Mouse (Mus musculus) telencephalon, adult 2 months (tissue): ENCODE measurements at regions not wholly inside any gene's neighbourhood (a gene's known extent, or its start where the extent isn't known, plus 50 kb on each side); places are given as distances from the start of the nearest gene placed in this dataset.

Experiments
- DNase-seq: peaks from one replicate; pipeline ENCODE4 v3.0.0-alpha.2; 2011; ENCODE audit warnings: low read depth, low spot score

GRCm38 (mm10) chr1:57572097-57572496 is 165.2 kb upstream of the Tyw5 start:
- no peak for DNase-seq

GRCm38 (mm10) chr1:57573829-57574228 is 166.9 kb upstream of the Tyw5 start:
- DNase-seq = no peak

GRCm38 (mm10) chr1:57574530-57574929 is 167.6 kb upstream of the Tyw5 start:
- DNase-seq = no peak

DNA sequence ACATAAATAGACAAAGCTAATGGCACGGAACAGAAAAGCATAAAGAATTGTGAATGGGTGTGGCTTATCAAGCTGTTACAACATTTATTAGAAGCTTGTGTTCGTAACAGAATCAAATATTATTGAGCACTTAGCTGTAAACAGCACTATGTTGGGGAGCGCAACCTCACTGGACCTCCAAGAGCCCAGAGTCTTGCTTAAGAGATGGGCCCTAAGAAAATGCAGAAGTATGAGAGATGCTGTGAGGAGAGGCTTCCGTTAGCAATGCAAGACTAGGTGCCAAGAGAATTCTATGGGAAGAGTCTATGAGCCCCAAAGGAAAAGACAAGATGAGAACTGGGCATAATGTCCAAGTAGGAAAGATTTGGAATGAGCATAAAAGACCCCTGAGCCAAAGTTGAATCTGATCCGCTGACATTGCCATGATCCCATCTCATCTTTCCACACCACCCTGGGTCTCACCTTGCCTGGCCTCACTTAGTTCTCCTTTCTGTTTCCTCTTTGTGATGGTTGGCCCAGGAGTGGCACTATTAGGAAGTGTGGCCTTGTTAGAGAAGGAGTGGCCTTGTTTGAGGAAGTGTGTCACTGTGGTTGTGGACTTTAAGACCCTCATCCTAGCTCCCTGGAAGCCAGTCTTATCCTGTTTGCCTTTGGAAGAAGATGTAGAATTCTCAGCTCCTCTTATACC is 169.3 kb upstream of the Tyw5 start:
- no peak for DNase-seq

DNA sequence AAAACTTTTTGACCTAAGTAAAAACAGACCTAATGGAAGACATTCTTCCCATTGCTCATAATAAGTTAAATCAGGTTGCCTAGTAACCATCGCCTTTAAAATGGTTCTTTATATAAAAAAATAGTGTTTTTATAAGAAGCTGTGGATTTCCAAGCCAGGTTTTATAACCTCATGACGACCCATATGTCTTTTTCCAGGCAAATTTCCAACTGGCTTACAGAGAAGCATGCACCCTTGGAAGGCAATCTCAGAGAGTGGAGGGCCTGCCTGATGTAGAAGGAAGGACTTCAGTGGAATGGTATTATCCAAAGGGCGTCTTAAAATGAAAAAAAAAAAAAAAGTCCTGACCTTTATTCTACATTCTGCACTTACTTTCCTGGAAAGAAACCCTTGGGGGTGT is 172.2 kb upstream of the Tyw5 start:
- no peak for DNase-seq

DNA sequence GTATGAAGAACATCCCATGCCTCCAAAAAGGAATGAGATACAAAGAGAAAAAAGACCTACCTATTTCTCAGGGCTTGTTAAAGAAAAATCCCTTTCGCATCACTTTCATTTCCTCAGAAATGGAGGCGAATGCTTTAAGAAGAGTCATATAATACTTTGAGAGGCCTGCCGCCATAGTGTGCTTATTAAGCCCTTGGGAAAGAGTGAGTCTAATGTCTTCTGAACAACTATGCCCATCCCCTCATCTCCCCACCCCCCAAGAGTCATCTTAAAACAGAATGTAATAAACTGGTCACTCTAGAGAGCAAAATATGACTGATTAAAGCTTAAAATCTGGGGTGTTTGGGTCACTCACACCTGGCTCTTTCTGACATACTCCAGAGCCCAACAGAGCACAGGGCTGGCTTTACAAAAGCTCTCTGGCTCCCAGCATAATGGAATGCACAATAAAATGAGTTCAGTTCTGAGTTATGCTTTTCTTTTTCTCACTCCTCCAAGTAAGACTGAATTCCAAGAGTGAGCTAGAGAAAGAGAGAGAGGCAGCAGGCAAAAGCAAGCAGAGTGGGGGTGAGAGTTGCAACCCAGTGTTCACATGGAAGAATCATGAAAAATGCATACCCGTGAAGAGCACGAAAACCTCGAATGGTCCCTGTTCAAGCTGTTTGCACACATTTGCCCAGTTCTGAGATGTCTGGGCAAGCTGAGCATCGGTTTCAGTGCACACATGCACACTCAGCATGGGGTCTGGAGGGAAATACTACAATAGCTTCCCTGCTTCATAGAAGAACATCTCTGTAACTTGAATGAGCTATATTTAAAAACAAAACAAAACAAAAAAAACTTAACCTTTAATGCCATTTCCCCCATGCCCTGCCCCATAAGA is 180.0 kb upstream of the Spats2l start:
- no peak for DNase-seq

DNA sequence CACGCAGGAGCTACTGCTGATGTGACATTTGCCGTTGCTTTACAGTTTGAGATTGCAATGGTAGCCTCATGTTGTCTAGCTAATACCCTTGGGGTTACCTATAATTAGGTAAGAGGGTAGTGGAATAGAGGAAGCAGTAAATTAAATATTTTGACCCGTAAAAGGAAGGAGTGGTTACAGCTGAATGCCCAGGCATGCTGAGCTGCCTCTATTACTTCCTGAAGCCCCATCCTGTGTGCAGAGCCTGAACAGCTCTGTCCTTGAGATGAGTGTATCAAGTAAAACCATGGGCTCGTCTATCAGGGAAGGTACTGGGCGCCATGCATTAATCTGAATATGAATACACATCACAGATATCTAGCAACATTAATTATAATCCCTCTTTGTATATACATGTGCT is 179.1 kb upstream of the Spats2l start:
- DNase-seq = no peak

DNA sequence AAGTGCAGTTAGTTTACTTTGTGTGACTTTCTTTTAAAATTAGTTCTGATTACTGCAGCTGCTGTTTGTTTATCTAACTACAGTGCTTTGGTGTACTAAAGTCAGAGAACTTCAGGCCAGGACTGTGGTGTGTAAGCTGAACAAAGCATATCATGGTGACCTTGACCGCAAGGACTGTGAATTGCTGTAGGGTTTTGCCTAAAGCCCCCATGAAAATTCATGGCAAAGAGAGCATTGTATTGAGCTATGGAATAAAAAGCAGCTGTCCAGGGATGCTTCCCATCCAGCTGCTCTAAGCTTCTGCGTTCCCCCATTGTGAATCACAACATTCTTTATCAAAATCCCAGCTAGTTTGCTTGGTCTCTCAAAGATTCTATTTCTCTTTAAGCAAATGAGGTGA is 173.0 kb upstream of the Spats2l start:
- no peak for DNase-seq

DNA sequence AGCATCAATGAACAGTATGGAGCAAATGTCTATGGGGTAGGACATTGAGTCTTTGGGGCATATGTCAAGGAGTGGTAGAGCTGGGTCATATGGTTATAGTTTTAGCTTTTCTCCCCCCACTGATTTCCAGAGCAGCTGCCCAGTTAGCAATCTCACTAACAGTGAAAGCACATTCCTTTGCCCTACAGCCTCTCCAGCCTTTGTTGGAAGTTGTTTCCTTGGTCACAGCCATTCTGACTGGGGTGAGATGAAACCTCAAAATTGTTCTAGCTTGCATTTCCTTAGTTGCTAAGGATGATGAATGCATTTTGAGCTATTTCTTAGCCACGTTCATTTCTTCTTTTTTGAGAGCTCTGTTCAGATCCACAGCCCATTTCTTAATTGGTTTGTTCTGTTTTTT is 168.4 kb upstream of the Spats2l start:
- no peak for DNase-seq

DNA sequence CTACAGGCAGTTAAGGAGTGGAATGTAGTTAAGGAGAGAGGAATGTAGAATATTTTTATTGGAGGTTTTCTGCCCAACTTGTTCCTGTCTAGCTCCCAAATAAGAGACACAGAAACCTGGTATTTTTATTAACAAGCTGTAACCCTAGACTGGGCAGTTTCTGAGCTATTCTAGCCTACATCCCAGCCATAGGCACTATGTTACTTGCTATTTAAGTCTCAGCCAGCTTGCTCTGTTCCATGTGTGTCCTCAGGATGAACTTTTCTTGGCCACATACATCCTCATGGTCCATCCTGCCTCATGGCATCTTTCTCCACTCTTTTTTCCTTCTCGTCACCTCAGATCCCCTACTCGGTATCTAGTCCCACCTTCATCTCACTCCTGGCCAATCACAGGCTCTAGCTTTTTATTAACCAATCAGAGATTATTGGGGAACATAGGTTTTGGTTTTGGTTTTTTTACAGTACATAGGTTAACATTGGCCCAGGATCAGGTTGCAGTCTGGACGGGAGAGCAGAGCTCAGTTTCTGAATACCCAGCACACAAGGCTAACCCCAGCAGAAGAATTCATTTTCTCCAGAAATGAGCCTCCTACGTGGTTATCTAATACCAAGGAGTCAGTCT is 167.8 kb upstream of the Spats2l start:
- peak; percentile 29 for DNase-seq

GRCm38 (mm10) chr1:57607026-57607425 is 166.9 kb upstream of the Spats2l start:
- DNase-seq = no peak

DNA sequence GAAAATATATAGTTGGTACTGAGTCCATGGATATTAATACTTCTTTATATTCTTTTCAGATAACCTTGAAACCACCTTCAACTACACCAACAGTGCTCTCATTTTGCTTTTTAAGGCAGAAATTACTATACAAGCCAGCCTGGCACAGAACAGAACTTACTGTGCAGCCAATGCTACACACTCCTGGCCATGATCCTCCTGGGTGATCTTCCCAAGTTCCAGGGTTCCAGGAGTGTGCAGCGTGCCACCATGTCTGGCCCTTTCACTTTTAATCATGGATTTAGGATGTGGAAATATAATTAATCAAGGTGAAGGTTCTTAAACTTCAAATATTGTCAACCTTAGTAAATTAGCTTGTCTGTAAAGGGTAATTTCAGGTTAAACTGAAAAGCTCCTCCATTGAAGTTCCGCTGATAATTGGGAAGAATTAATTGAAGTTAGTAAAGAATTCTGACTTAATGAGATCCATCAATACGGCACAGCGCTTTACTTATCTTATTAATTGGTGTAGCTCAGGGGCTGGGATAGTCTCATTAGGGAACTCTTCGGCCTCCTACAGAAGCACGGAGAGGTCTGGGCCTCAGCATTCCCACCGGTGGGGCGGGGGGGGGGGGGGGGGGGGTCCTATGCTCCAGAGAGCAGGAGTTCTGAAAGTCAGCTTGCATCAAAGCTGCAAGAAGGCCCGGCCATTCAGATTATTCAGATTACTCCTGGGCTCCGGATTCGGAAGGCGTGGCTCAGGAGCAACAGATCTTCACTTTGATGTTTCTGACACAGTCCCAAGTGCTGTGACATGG is 166.1 kb upstream of the Spats2l start:
- DNase-seq = no peak

GRCm38 (mm10) chr1:57608423-57608679 is 165.6 kb upstream of the Spats2l start:
- DNase-seq = no peak

GRCm38 (mm10) chr1:57609307-57609706 is 164.7 kb upstream of the Spats2l start:
- DNase-seq = no peak

GRCm38 (mm10) chr1:57612171-57612570 is 161.8 kb upstream of the Spats2l start:
- DNase-seq = no peak

- no peak for DNase-seq
Measured at GRCm38 (mm10) chr1:57612931-57613804, 160.8 kb upstream of the Spats2l start.

- DNase-seq = no peak
Measured at GRCm38 (mm10) chr1:57615155-57615554, 158.8 kb upstream of the Spats2l start.

- no peak for DNase-seq
Measured at GRCm38 (mm10) chr1:57617316-57617715, 156.6 kb upstream of the Spats2l start.

DNA sequence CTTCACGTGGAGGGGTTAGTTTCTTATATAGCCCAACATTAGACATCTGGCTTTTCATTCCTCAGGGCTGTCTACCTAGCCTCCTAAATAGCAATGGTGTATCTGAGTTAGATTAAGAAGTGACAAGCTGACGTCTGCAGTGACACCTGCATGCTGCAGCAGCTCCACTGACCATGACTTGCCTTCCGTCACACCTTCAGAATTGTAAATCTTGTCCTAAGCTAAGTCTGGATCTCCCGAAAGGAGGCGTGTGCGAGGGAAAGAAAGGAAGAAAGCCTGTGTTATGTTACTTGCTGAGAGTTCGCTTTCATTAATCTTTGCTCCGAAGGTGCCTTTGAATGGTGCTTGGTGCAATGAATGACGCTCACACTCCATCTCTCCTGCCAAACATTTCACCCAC is 151.4 kb upstream of the Spats2l start:
- no peak for DNase-seq

DNA sequence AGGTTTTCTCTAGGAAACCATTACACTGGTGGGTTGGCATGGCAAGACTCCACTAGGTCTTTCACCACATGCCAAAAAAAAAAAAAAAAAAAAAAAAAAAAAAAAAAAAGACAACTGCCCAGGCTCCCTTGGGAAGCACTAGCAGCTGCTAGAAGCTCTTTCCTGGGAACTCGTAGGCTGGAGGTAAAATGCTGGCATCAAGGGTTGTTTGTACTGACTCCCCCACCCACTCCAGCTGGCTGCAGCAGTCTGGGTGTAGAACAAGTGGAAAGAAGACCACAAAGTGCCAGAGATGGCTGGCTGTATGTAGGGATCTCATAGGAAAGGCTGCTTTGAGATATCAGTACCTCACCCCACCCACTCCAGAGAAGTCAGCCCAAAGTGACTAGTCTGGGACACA is 140.0 kb upstream of the Spats2l start:
- DNase-seq = peak; percentile 79

GRCm38 (mm10) chr1:57642131-57642530 is 131.8 kb upstream of the Spats2l start:
- DNase-seq = peak; percentile 16
